Mouse (Mus musculus) testis, postnatal 10 days (tissue): ENCODE measurements at regions not wholly inside any gene's neighbourhood (a gene's known extent, or its start where the extent isn't known, plus 50 kb on each side); places are given as distances from the start of the nearest gene placed in this dataset.
A peak's percentile ranks its signal among the peaks of the same experiment; 100 is the strongest.
"Not testable (repeated sequence)": the region's sequence is repeated elsewhere in the genome, so short reads cannot be mapped to it uniquely, and the experiment has no call there.

ENCODE experiments used
- DNase-seq: peaks from one replicate; pipeline ENCODE4 v3.0.0; 2021; ENCODE audit warnings: low spot score

- DNase-seq = not testable (repeated sequence)
Measured at GRCm38 (mm10) chrY:20671243-20671642, 322.2 kb downstream of the Gm29866 start.

DNA sequence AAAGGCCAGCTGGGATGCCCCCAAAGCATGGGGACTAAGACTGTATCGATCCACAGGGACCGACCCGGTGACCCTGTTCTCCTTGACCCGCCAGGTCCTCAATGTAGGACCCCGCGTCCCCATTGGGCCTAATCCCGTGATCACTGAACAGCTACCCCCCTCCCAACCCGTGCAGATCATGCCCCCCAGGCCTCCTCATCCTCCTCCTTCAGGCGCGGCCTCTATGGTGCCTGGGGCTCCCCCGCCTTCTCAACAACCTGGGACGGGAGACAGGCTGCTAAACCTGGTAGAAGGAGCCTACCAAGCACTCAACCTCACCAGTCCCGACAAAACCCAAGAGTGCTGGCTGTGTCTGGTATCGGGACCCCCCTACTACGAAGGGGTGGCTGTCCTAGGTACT lies 323.1 kb downstream of the Gm29866 start:
- DNase-seq = not testable (repeated sequence)

GRCm38 (mm10) chrY:20665296-20665695 lies 328.2 kb downstream of the Gm29866 start:
- peak; percentile 33 for DNase-seq
